Mouse (Mus musculus) MEL (cell line): Measurements from ENCODE around the gene Tubb3. TPM values are rescaled to one million over a fixed set of nuclear protein-coding genes. Genes with fewer than 3 reads are reported as not detected.
A peak's percentile ranks its signal among the peaks of the same experiment; 100 is the strongest.
"Not testable (repeated sequence)": the region's sequence is repeated elsewhere in the genome, so short reads cannot be mapped to it uniquely, and the experiment has no call there.

Experiments used
- DNase-seq: peaks from one replicate; pipeline ENCODE4 v3.0.0; 2011; ENCODE audit warnings: low read depth, low spot score
- H3K27ac ChIP-seq: 2 replicates; pipeline ENCODE4 v1.5.1; 2012; ENCODE audit warnings: low read depth, mild to moderate bottlenecking, control low read depth, low read length, moderate library complexity; ENCODE audit not compliant: control insufficient read depth
- H3K27me3 ChIP-seq, 2 experiments: fragments of 150-350 bp in 1 of 2; sonication (generic) in 1 of 2; 2 replicates each; pipeline ENCODE4 v1.6.1; 2012; ENCODE audit warnings: low read length in 2 of 2, mild to moderate bottlenecking in 2 of 2, improper control_type of control experiment in 1 of 2, moderate library complexity in 1 of 2; ENCODE audit not compliant: insufficient read depth in 2 of 2, control insufficient read depth in 1 of 2
- H3K36me3 ChIP-seq, 2 experiments: 2 replicates each; pipeline ENCODE4 v1.6.1; 2012 to 2014; ENCODE audit warnings: low read length in 2 of 2, improper control_type of control experiment in 1 of 2, inconsistent platforms in 1 of 2, mild to moderate bottlenecking in 1 of 2; ENCODE audit not compliant: insufficient read depth in 2 of 2, control insufficient read depth in 1 of 2
- H3K4me1 ChIP-seq, 2 experiments: fragments of 150-350 bp in 1 of 2; sonication (generic) in 1 of 2; 2 replicates each; pipeline ENCODE4 v1.6.1; 2012; ENCODE audit warnings: low read length in 2 of 2, improper control_type of control experiment in 1 of 2, mild to moderate bottlenecking in 1 of 2; ENCODE audit not compliant: insufficient read depth in 2 of 2, control insufficient read depth in 1 of 2
- H3K4me3 ChIP-seq, 2 experiments: fragments of 150-350 bp in 1 of 2; sonication (generic) in 1 of 2; 2 replicates each; pipeline ENCODE4 v1.5.1; 2012; ENCODE audit warnings: low read depth in 2 of 2, low read length in 2 of 2, mild to moderate bottlenecking in 2 of 2, moderate library complexity in 2 of 2, control low read depth in 1 of 2, improper control_type of control experiment in 1 of 2; ENCODE audit not compliant: control insufficient read depth in 1 of 2, insufficient read depth in 1 of 2
- H3K79me2 ChIP-seq: 2 replicates; pipeline ENCODE4 v1.6.1; 2012; ENCODE audit warnings: mild to moderate bottlenecking, low read length, moderate library complexity; ENCODE audit not compliant: control insufficient read depth, poor library complexity, insufficient read depth
- H3K9ac ChIP-seq: 2 replicates; pipeline ENCODE4 v1.6.1; 2012; ENCODE audit warnings: low read depth, mild to moderate bottlenecking, control low read depth, low read length, moderate library complexity; ENCODE audit not compliant: control insufficient read depth, poor library complexity, severe bottlenecking
- H3K9me3 ChIP-seq: fragments of 150-350 bp; sonication (generic); replicated peaks from 2 replicates; pipeline ENCODE4 v1.6.1; 2012; ENCODE audit warnings: mild to moderate bottlenecking, low read length, improper control_type of control experiment, moderate library complexity; ENCODE audit not compliant: insufficient read depth
- BHLHE40 ChIP-seq: IDR thresholded peaks from 2 replicates; pipeline ENCODE4 v1.6.1; 2012; ENCODE audit warnings: low read depth, mild to moderate bottlenecking, inconsistent platforms, low read length, improper control_type of control experiment, borderline replicate concordance
- CTCF ChIP-seq, 3 experiments: IDR thresholded peaks in 2 of 3; conservative IDR thresholded peaks in 1 of 3; 2 replicates each; pipeline ENCODE4 v1.5.1; 2011 to 2012; ENCODE audit warnings: low read length in 3 of 3, low read depth in 2 of 3, mild to moderate bottlenecking in 2 of 3, improper control_type of control experiment in 1 of 3, inconsistent platforms in 1 of 3, mixed read lengths in 1 of 3, moderate library complexity in 1 of 3; ENCODE audit not compliant: control insufficient read depth in 1 of 3, insufficient read depth in 1 of 3, poor library complexity in 1 of 3, severe bottlenecking in 1 of 3
- E2F4 ChIP-seq: IDR thresholded peaks from 2 replicates; pipeline ENCODE4 v1.6.1; 2011; ENCODE audit warnings: low read depth, low read length, improper control_type of control experiment, borderline replicate concordance
- ELF1 ChIP-seq: IDR thresholded peaks from 2 replicates; pipeline ENCODE4 v1.6.1; 2014; ENCODE audit warnings: low read depth, mild to moderate bottlenecking, inconsistent platforms, low read length, improper control_type of control experiment, moderate library complexity
- EP300 ChIP-seq, 2 experiments: IDR thresholded peaks; 2 replicates each; pipeline ENCODE4 v1.6.1; 2011; ENCODE audit warnings: improper control_type of control experiment in 2 of 2, low read length in 2 of 2, low read depth in 1 of 2, mild to moderate bottlenecking in 1 of 2
- ETS1 ChIP-seq: IDR thresholded peaks from 2 replicates; pipeline ENCODE4 v1.6.1; 2012; ENCODE audit warnings: low read depth, mild to moderate bottlenecking, inconsistent platforms, low read length, improper control_type of control experiment, moderate library complexity
- GATA1 ChIP-seq: IDR thresholded peaks from 2 replicates; pipeline ENCODE4 v1.6.1; 2011; ENCODE audit warnings: low read depth, low read length, improper control_type of control experiment
- HCFC1 ChIP-seq: IDR thresholded peaks from 2 replicates; pipeline ENCODE4 v1.6.1; 2012; ENCODE audit warnings: low read depth, mild to moderate bottlenecking, inconsistent platforms, low read length, improper control_type of control experiment, moderate library complexity
- JUND ChIP-seq: IDR thresholded peaks from 2 replicates; pipeline ENCODE4 v1.6.1; 2011; ENCODE audit warnings: low read depth, mild to moderate bottlenecking, improper control_type of control experiment, low read length
- MAFK ChIP-seq: IDR thresholded peaks from 2 replicates; pipeline ENCODE4 v1.6.1; 2011; ENCODE audit warnings: low read depth, mild to moderate bottlenecking, low read length, improper control_type of control experiment, borderline replicate concordance
- MAX ChIP-seq: IDR thresholded peaks from 2 replicates; pipeline ENCODE4 v1.6.1; 2011; ENCODE audit warnings: low read length, improper control_type of control experiment
- MAZ ChIP-seq: IDR thresholded peaks from 2 replicates; pipeline ENCODE4 v1.6.1; 2012; ENCODE audit warnings: low read depth, mild to moderate bottlenecking, inconsistent platforms, low read length, improper control_type of control experiment
- MEF2A ChIP-seq: IDR thresholded peaks from 2 replicates; pipeline ENCODE4 v1.6.1; 2014; ENCODE audit warnings: low read depth, mild to moderate bottlenecking, inconsistent platforms, low read length, improper control_type of control experiment; ENCODE audit not compliant: poor library complexity, insufficient replicate concordance, severe bottlenecking; ENCODE audit errors: extremely low read depth
- MYB ChIP-seq: IDR thresholded peaks from 2 replicates; pipeline ENCODE4 v1.6.1; 2011; ENCODE audit warnings: mild to moderate bottlenecking, low read depth, low read length, improper control_type of control experiment
- MYC ChIP-seq: IDR thresholded peaks from 2 replicates; pipeline ENCODE4 v1.6.1; 2011; ENCODE audit warnings: low read depth, mild to moderate bottlenecking, low read length, improper control_type of control experiment, moderate library complexity
- NELFE ChIP-seq: IDR thresholded peaks from 2 replicates; pipeline ENCODE4 v1.6.1; 2011; ENCODE audit warnings: low read depth, low read length, improper control_type of control experiment
- NRF1 ChIP-seq: IDR thresholded peaks from 2 replicates; pipeline ENCODE4 v1.6.1; 2014; ENCODE audit warnings: low read depth, mild to moderate bottlenecking, inconsistent platforms, low read length, improper control_type of control experiment, moderate library complexity; ENCODE audit not compliant: poor library complexity, insufficient read depth, severe bottlenecking
- POLR2A ChIP-seq, 2 experiments: IDR thresholded peaks; 2 replicates each; pipeline ENCODE4 v1.6.1; 2011 to 2012; ENCODE audit warnings: low read length in 2 of 2, mild to moderate bottlenecking in 2 of 2, control low read depth in 1 of 2, improper control_type of control experiment in 1 of 2, low read depth in 1 of 2, moderate library complexity in 1 of 2; ENCODE audit not compliant: control insufficient read depth in 1 of 2, insufficient read depth in 1 of 2, poor library complexity in 1 of 2
- POLR2AphosphoS5 ChIP-seq: IDR thresholded peaks from 2 replicates; pipeline ENCODE4 v1.6.1; 2012; ENCODE audit warnings: low read depth, borderline replicate concordance, mild to moderate bottlenecking, inconsistent platforms, low read length, moderate library complexity, mixed read lengths
- RAD21 ChIP-seq: IDR thresholded peaks from 2 replicates; pipeline ENCODE4 v1.6.1; 2011; ENCODE audit warnings: mild to moderate bottlenecking, low read depth, low read length, improper control_type of control experiment
- RCOR1 ChIP-seq: IDR thresholded peaks from 2 replicates; pipeline ENCODE4 v1.6.1; 2012; ENCODE audit warnings: low read depth, mild to moderate bottlenecking, inconsistent platforms, low read length, improper control_type of control experiment
- SIN3A ChIP-seq: IDR thresholded peaks from 2 replicates; pipeline ENCODE4 v1.6.1; 2012; ENCODE audit warnings: low read length, improper control_type of control experiment, inconsistent platforms
- SMC3 ChIP-seq: IDR thresholded peaks from 2 replicates; pipeline ENCODE4 v1.6.1; 2011; ENCODE audit warnings: low read depth, low read length, improper control_type of control experiment
- TAL1 ChIP-seq: IDR thresholded peaks from 2 replicates; pipeline ENCODE4 v1.6.1; 2012; ENCODE audit warnings: mild to moderate bottlenecking, inconsistent platforms, low read length, moderate library complexity, mixed read lengths
- TBP ChIP-seq: IDR thresholded peaks from 2 replicates; pipeline ENCODE4 v1.8.0; 2011; ENCODE audit warnings: low read depth, low read length, improper control_type of control experiment
- TCF12 ChIP-seq: IDR thresholded peaks from 2 replicates; pipeline ENCODE4 v1.6.1; 2014; ENCODE audit warnings: low read depth, mild to moderate bottlenecking, inconsistent platforms, low read length, improper control_type of control experiment, moderate library complexity
- UBTF ChIP-seq: IDR thresholded peaks from 2 replicates; pipeline ENCODE4 v1.6.1; 2012; ENCODE audit warnings: low read depth, mild to moderate bottlenecking, inconsistent platforms, low read length, improper control_type of control experiment, moderate library complexity, borderline replicate concordance; ENCODE audit not compliant: insufficient read depth
- ZKSCAN1 ChIP-seq: IDR thresholded peaks from 2 replicates; pipeline ENCODE4 v1.6.1; 2012; ENCODE audit warnings: low read depth, mild to moderate bottlenecking, inconsistent platforms, low read length, improper control_type of control experiment, moderate library complexity
- ZMIZ1 ChIP-seq: IDR thresholded peaks from 2 replicates; pipeline ENCODE4 v1.6.1; 2012; ENCODE audit warnings: low read depth, mild to moderate bottlenecking, inconsistent platforms, low read length, improper control_type of control experiment, moderate library complexity
- polyA plus RNA-seq, 2 experiments: library from polyadenylated mRNA; stranded (reverse) in 1 of 2; unstranded in 1 of 2; fragments of >175 nt in 1 of 2; fragments of >200 nt in 1 of 2; gene quantifications; 2 replicates each; pipeline versions ENCODE4 v1.2.1 to v1.2.4; 2012; ENCODE audit warnings: low replicate concordance in 2 of 2, low read depth in 1 of 2; ENCODE audit not compliant: insufficient read length in 2 of 2, insufficient read depth in 1 of 2, missing spikeins in 1 of 2
- total RNA-seq: library from RNA; depleted of rRNA; stranded (reverse); fragments of 300-350 nt; gene quantifications from 2 replicates; pipeline ENCODE4 v1.2.3, GENCODE M21; 2012

The Tubb3 gene
- total and polyA plus RNA-seq, 3 experiments = 0.69 to 1.4 TPM; not detected in 1

GRCm38 (mm10) chr8:123450783-123451182, 39.6 kb downstream of the Tubb3 start (continued):
- peak; percentile 79 for TF ChIP-seq SIN3A
- TF ChIP-seq TCF12 = peak; percentile 96
- TF ChIP-seq NELFE = no peak
- peak; percentile 82; the same call in 1 of the 2 replicates for TF ChIP-seq TBP
- TF ChIP-seq ZMIZ1 = no peak
- peak; percentile 68; the same call in 1 of the 2 replicates for TF ChIP-seq MAZ

- not testable (repeated sequence) for H3K9ac ChIP-seq, DNase-seq, H3K27me3 ChIP-seq, H3K9me3 ChIP-seq, H3K4me3 ChIP-seq, H3K79me2 ChIP-seq
- peak; percentile 93 for TF ChIP-seq TBP
- H3K4me1 ChIP-seq = peaks cover 13 to 36% of the 10 kb centered on the region in 2 experiments
- peak overlapping the region; percentile 84 for H3K27ac ChIP-seq
- H3K36me3 ChIP-seq = peaks cover 0 to 36% of the 10 kb centered on the region in 2 experiments; a peak in 3 of 4 replicates
These were observed 40.5 kb downstream of the Tubb3 start for GRCm38 (mm10) chr8:123451747-123452146.

DNA sequence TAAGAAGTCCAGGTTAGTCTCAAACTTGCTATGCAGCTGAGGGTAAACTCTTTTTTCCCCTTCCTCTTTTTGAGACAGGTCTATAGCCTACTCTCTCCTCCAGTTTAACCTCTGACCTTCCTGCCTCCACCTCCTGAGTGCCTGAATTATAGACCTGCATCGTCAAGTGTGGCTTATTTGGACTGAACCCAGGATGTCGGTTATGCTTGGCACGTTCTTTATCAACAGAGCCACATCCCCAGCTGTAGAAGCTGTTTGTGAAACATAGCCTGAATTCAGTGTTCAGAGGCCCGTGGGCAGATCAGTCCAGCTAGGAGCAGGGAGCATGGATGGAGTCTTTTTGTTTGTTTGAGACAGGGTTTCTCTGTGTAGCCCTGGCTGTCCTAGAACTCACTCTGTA, 40.9 kb downstream of the Tubb3 start:
- peak; percentile 88 for DNase-seq
- Histone ChIP-seq H3K4me1 (peaks cover 13 to 36% of the 10 kb centered on the region in 2 experiments), H3K9me3 (no peaks in the 10 kb centered on the region), H3K27me3 (no peaks in the 10 kb centered on the region), H3K79me2 (no peaks in the 10 kb centered on the region), H3K9ac (no peak overlapping the region), H3K4me3 (no peak overlapping the region), H3K27ac (peak overlapping the region; percentile 84), H3K36me3 (peaks cover 0 to 36% of the 10 kb centered on the region in 2 experiments; a peak in 3 of 4 replicates)
- TF ChIP-seq MYB (peak; percentile 92), MEF2A (no peak), CTCF (IDR thresholded peaks at IDR 0.05 in 2 of 3, conservative IDR thresholded peaks at IDR 0.05 in 1 of 3; ENCODE audit: control insufficient read depth in 1 of 3, insufficient read depth in 1 of 3, low read depth in 2 of 3, low read length in 3 of 3, poor library complexity in 1 of 3, severe bottlenecking in 1 of 3) (no peak), RAD21 (no peak), NRF1 (no peak), ZKSCAN1 (no peak), TCF12 (peak; percentile 95), POLR2A (IDR thresholded peaks at IDR 0.05; ENCODE audit: control insufficient read depth in 1 of 2, insufficient read depth in 1 of 2, low read depth in 1 of 2, low read length in 2 of 2, poor library complexity in 1 of 2) (no peak), GATA1 (peak; percentile 85), E2F4 (no peak), JUND (no peak), SMC3 (no peak), ELF1 (0 out of 2 replicates have a peak, but pooled peaks have one; percentile 23), TAL1 (peak; percentile 83), MAX (peak; percentile 65), MYC (peak; percentile 48; the same call in 1 of the 2 replicates), MAFK (peak; percentile 66; the same call in 1 of the 2 replicates), RCOR1 (peak; percentile 99), BHLHE40 (peak; percentile 99), EP300 (IDR thresholded peaks at IDR 0.05; ENCODE audit: low read depth in 1 of 2, low read length in 2 of 2) (peak; percentile 90 to 95), NELFE (no peak), ETS1 (peak; percentile 98), POLR2AphosphoS5 (no peak), UBTF (no peak), HCFC1 (peak; percentile 45), SIN3A (peak; percentile 81; the same call in 1 of the 2 replicates)
